Mouse (Mus musculus) B cell, adult 2 months (primary cell): ENCODE results near the gene 1700013F07Rik.
"Not testable (repeated sequence)": the region's sequence is repeated elsewhere in the genome, so short reads cannot be mapped to it uniquely, and the experiment has no call there.

Experiments used
- DNase-seq, 2 experiments: peaks; one replicate each; pipeline ENCODE4 v3.0.0; 2022

1700013F07Rik gene

DNA sequence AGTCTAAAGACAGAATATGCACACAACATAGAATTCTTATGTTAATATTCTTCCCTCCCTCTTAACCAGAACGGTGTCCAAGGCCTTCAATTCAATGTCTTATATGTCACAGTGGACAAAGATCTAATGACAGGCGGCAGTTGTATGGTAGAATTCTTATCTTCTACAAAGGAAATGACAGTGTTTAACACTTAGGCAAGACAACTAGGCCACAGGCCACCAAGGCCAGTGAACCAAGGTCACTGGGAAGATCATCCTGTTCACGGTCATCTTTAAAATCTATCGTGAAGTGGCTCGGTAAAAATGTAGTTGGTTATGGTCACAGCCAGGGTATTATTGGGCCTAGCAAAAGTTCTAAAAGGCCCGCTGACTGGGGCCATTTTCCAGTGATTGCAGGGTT is at the start of gene 1700013F07Rik:
TSS of gene 1700013F07Rik (plus strand) at position 200 of the 400 bp plus-strand sequence.
- DNase-seq, result no peak

- DNase-seq, result no peak
Measured at GRCm38 (mm10) chr3:108484749-108485148, 49.2 kb upstream of the 1700013F07Rik start.

DNA sequence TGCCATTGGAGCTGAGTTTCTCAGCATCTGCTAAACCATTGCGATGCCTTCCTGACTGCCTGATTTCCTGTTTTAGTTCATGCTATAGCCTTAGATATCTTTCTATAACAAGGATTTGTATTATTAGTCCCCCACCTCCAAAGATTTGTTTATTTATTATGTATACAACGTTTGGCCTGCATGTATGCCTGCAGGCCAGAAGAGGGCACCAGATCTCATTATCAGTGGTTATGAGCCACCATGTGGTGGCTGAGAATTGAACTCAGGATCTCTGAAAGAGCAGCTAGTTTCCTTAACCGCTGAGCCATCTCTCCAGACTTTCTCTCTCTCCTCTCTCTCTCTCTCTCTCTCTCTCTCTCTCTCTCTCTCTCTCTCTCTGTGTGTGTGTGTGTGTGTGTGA is 44.0 kb upstream of the 1700013F07Rik start:
- peak; percentile 29 to 42 for DNase-seq

- DNase-seq, result no peak
Measured at GRCm38 (mm10) chr3:108494861-108495474, 39.0 kb upstream of the 1700013F07Rik start.

- no peak for DNase-seq
Measured at GRCm38 (mm10) chr3:108495486-108495885, 38.5 kb upstream of the 1700013F07Rik start.

GRCm38 (mm10) chr3:108497602-108498001 is 36.3 kb upstream of the 1700013F07Rik start:
- no peak for DNase-seq

- DNase-seq, result no peak
Measured at GRCm38 (mm10) chr3:108499826-108500225, 34.1 kb upstream of the 1700013F07Rik start.

DNA sequence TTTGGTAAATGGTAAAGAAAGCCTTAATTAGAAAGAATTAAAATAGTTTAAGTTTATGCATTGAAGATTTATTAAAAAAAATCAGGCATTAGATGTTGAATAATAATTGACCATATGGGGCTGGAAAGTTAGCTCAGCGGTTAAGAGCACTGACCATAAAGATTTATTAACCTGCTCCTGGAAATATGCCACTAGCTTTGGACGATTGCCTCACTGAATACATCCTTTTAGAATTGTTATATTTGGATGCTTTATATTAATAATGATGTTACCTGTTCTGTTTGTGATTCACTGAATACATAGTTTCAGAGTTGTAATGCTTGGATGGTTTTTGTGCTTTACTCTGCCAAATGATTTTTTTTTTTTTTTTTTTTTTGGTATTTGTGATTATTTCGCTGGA is 32.5 kb upstream of the 1700013F07Rik start:
- not testable (repeated sequence) for DNase-seq

DNA sequence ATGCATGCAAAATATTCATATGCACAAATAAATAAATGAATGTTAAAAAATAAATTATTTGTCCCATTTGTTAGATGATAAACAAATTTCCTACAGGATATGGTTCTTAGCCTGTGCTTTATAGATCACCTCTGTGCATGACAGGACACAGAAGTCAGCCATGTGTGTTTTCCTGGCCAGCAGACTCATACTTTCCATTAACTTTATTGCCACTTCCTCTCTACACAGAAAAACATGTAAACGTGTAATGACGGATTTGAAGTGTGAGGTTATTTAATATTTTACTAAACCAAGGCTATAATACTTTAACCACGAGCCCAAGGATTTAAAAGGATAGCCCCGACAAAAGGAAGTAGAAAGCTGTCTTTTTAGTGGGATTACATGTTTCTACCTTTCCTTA is 30.0 kb upstream of the 1700013F07Rik start:
- DNase-seq, result no peak

GRCm38 (mm10) chr3:108508745-108509474 is 25.0 kb upstream of the 1700013F07Rik start:
- DNase-seq, result no peak

GRCm38 (mm10) chr3:108510156-108510555 is 23.8 kb upstream of the 1700013F07Rik start:
- no peak for DNase-seq

GRCm38 (mm10) chr3:108510716-108511483 is 23.1 kb upstream of the 1700013F07Rik start:
- no peak for DNase-seq

DNA sequence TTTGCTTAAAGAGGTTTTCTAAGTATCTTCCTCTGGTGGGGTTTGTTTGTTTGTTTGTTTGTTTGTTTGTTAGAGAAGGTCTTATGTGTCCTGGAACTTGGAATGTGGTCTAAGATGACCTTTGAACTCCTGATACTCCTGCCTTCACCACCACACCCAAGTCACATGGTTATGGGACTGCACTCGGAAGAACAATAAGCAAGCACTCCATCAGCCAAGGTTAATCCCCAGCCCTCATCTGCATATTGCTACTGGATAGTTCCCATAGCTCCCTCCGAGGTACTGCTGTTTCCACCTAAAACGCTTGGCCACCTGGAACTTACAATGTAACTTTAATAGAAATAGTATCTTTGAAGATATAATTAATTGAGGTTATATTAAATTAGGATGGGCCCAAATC is 20.5 kb upstream of the 1700013F07Rik start:
- no peak for DNase-seq

DNA sequence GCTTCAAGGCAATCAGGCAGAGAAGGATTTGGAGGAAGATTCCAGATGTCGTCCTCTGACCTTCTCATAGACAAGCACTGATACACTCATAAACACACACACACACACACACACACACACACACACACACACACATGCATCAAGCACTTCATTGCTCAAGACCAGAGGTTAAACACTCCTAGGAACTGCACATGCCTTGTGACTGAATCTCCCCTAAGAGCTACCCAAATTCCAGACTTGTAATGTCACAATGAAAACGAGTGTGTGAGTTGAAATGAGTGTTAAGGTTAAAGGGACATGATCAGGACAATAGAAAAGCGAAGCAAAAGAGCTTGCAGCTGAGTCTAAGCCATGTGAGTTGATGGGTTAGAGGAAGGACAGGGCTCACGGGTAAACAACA is 15.7 kb upstream of the 1700013F07Rik start:
- no peak for DNase-seq

- DNase-seq, result no peak
Measured at GRCm38 (mm10) chr3:108523415-108523814, 10.5 kb upstream of the 1700013F07Rik start.

DNA sequence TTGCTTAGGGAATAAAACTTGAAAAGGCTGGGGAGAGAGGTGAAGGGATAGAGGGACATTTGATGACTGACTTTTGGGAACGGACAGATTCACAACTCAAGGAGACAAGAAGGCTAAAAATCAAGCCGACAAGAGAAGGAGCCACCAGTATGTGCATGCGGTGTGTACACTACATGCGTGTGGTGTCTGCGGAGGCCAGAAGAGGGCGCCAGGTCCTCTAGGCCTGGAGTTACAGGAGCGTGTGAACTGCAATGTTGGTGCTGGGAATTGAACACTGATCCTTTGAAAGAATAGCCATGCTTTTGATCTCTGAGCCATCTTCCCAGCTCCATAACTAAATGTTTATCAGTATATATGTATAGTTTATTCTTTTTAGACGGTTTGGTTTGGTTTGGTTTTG is 5.5 kb upstream of the 1700013F07Rik start:
- DNase-seq, result no peak

DNA sequence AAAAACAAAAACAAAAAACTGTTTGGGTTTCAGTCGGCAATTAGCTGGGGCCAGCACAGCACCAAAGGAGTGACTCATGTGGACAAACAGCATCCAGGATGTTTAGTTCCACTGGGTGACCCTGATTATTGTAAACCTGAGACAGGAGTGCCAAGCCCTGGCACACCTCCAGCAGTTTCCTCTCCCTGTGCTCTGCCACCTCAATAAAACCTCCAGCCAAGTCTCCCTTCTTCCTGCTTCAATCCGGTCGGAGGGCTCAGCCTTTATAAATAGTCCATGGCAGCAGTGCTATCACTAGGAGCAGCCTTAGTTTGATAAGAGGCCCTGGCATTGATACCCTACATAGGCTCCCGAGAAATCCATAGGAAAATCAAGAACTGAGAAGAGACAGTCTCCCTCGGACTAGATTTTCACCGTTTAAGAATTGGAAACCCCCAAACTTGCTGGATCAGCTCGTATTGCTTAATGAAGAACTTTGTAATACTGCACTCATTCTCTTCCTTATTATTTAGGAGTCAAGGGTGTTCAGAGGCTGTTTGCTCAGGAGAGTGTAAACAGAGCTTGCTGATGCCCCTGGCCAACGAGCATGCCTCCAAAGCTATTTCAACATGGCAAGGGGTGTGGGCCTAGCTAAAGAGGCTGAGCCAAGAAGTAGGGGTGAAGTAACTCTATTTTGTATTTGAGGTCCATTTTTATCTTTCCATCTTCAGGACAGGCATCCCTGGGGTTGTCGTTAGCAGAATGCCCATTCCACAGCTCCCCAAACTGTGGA is 650 bp upstream of the 1700013F07Rik start:
- no peak for DNase-seq

GRCm38 (mm10) chr3:108535896-108536516 is 2.1 kb downstream of the 1700013F07Rik start:
- no peak for DNase-seq

DNA sequence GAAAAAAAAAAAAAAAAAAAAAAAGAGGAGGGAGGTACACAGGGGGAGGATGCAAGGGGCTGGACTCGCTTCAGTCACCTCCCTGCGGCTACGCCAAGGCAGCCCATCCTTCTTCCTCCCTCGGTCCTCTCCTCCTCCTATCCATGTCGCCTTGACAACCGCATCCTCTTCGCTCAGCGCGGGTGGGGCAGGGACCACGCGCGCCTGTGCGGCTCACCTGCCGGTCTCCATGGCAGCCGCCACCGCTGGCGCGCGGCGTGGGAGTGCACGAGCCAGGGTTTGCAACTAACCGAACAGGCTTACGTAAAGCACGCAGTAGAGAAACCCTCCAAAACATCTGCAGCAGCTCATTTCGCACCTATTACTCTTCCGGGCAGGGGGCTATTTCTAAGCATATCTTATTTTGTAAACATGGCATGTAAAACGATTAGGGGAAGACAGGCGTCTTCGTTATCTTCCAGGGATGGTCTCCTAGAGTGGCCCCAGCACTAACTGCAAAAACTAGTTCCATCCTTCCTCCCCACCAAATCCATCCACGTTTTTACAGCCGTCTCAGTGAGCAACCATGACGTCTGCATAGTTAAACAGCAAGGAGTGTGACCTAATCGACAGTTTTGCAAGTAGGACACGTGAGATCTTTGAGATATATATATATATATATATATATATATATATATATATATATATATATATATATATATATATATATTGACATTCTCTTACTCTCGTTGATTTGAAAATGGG is 2.7 kb downstream of the 1700013F07Rik start, which contains the start of gene 5330417C22Rik:
TSS of gene 5330417C22Rik (minus strand) at position 20 of the 744 bp plus-strand sequence.
- peak; percentile 72 to 73 for DNase-seq

GRCm38 (mm10) chr3:108537303-108537702 is 3.4 kb downstream of the 1700013F07Rik start:
- DNase-seq, result peak; percentile 85 to 86

DNA sequence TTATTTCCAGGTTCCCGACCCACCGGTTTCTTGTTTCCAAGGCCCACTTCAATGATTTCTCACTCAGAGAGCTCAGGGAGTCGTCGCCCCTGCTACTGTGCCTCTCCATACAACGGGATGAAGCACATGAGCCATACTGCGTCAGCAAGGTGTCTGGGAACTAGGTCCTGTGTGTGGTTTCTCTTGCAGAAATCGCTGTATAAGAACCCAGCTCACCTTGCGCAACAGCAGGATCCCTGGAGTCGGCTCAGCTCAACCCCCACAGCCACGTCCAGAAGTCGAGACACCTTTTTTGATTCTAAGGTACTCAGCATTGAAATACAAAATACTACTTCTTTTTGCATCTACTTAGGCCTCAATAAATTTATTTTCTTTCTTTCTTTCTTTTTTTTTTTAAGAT is 8.3 kb downstream of the 1700013F07Rik start:
- DNase-seq, result no peak
